Mouse (Mus musculus): ENCODE results near the gene Kcnk18.

GRCm38 (mm10) chr19:59228376-59228775, 9.4 kb downstream of the Kcnk18 start:
- TF ChIP-seq CTCF (IDR thresholded peaks at IDR 0.05; ENCODE audit: control insufficient read depth, insufficient read depth, insufficient read length) (no peak), USF1 (IDR thresholded peaks at IDR 0.05; ENCODE audit: low read depth) (no peak), MAX (IDR thresholded peaks at IDR 0.05) (no peak), MYOG (IDR thresholded peaks at IDR 0.05; ENCODE audit: control insufficient read depth, extremely low read depth, insufficient read length) (no peak), CEBPB (IDR thresholded peaks at IDR 0.05; ENCODE audit: low read depth) (no peak), FOSL1 (IDR thresholded peaks at IDR 0.05; ENCODE audit: insufficient read depth, low read length, poor library complexity, severe bottlenecking) (no peak), MYOD1 (IDR thresholded peaks at IDR 0.05; ENCODE audit: control insufficient read depth, insufficient read length, low read depth) (no peak)
